Mouse (Mus musculus): ENCODE data around the gene Cpeb2.

The Cpeb2 gene

DNA sequence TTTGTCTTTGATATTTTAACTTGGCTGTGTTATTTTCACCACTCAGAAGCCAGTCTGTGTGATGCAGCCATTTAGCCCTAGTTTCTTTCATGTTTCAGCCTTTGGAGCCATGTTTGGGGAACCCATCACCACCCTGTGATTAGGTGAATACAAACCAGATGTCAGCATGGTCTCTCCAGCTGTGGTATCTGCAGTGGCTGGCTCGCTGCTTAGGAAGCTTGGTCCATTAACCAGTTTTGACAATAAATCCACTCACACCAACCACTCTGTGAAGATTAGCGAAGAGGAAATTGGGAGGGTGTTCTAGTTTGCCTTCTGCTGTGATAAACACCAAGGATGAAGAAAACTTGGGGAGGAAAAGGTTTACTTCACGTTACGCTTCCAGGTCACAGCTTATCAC, 92.6 kb downstream of the Cpeb2 start:
- DNase-seq (ENCODE audit: low read depth, low spot score): no peak

DNA sequence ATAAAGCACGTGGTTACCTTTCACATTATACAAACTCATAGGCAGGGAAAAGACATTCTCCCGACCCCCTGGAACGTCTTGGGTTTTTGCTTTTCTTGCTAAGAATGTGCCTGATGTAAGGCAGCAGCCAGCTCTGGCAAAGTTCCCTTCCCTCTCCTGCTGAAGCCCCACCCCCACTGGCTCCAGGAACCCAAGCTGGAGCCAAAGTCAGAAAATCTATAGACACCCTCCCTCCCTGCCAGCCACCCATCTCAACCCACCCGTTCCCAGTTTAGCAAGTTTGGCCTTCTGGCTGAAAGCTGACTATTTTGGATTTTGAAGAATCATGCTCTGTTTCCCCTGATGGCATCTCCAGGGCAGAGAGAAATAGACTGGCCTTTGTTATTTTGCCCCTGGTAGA, 95.6 kb downstream of the Cpeb2 start:
- DNase-seq (ENCODE audit: low read depth, low spot score): no peak

DNA sequence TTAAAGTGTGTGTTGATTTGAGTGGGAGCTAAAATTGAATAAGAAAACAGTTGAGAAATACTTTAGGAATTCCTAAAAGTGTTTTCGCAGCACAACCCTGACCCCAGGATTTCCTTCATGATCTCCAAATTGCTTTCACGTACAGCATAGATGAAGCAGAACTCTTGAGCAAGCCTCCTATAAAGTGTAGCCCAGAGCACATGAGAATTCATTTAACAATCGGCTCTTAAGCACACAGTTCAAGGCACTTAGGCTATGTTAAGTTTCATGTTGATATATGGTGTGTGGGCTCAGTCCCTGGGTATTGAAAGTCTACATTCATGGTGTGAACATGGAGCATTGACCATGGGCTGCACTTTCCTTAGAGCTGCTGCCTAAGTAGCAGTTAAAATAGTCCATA, 97.3 kb downstream of the Cpeb2 start:
- DNase-seq (ENCODE audit: low read depth, low spot score): no peak

DNA sequence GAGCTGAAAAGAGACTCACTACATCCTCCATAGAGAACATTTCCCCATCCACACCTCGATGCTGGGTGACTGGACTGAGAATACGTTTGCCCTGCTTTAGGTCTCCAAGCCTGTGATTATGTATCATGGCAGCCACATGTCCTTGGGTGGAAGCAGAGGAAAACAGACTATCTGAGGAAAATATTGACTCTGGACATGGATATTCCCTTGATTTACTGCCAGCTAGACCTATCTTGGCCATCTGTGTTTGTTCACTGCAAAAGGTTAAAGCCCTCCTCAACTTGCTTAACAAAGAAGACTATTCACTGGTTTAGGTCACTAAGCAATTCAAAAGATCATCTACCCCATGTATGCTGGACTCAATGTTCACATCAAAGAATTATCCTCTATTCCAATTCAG, 101.5 kb downstream of the Cpeb2 start:
- DNase-seq (ENCODE audit: low read depth, low spot score): no peak

DNA sequence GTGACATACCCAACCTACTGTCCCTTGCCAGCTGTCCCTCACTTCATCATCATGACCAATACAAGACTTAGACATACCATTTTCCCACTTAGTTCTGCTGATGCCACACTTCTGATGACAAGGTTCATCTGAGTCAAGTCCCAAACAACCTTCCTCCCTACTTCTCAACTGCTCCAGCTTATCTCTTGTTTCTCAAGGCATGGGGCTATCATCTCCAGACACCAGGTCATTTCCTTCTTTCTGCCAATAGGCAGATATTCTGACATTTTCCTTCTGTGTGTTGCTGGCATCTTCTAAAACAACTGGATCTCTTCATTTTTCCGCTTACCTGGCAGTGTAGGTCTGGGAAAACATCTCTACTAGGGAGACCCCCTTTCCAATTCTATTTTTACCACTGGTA, 104.2 kb downstream of the Cpeb2 start:
- no peak for DNase-seq (ENCODE audit: low read depth, low spot score)

DNA sequence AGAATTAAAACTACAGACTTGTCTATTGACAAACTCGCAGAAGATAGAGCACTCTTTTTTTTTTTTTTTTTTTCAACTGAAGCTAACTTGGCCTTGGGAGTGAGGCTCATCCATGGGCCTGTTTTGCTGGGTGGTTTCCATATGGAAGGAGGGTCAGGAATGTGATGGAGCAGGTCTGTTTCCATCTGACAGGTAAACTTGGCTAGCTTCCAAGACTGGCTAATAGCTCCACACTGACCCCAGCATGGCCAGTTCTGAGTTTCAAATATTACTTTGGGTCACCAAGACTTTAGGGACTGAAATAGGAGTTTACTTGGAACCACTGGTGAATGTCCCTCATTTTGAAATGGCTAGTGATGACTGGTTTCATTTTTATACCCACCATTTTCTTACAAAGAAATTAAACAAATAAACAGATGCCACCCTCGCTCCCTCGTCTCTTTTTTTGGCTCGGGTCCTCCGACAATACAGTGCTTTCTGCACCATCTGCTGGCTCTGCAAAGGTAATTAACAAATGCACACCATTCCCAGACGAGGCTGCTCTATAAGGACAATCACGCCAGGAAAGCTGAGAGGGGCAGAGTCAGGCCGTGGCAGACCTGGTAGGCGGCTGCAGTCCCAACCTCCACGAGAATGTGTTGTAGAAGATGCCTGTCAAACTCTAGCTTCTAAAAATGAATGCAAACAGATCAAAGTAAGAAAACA, 106.0 kb downstream of the Cpeb2 start:
- no peak for DNase-seq (ENCODE audit: low read depth, low spot score)

Measured in c-Kit-negative CD71-positive TER-119-positive erythroid progenitor cells, embryonic 14.5 days (primary cell).